Mouse (Mus musculus): ENCODE data around the gene Ifi35.
"Not testable (repeated sequence)": the region's sequence is repeated elsewhere in the genome, so short reads cannot be mapped to it uniquely, and the experiment has no call there.

GRCm38 (mm10) chr11:101446860-101447259 is 1.3 kb upstream of the Ifi35 start:
- TF ChIP-seq CTCF, EP300 (IDR thresholded peaks at IDR 0.05; ENCODE audit: low read depth): not testable (repeated sequence)
